Mouse (Mus musculus): Measurements from ENCODE around the gene Lats1.

The Lats1 gene

DNA sequence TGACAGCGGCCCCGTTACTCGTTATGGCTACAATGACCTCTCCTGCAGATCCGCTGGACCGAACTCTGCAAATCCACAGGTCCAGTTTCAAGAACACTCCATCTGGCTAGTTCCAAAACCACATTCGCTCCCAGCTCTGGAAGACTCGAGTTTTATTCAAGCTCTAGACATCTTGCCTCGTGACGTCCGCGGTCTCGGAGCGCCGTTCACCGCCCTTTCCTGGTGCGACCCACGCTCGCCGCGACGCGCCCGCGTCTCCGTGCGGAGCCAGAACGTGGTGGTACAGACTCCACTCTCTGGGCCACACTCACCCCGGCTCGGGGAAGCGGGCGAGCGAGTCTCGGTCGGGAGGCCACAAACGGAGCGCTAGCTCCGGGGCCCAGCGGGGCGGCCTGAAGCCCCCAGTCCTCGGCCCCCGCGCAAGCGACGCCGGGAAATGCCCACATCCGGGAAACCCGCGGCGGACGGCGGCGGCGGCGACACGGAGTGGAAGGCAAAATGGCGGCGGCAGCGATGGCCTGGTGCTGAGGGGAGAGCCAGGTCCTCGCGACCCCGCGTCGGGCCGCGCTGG lies at the start of gene Lats1, which contains the start of gene Pcmt1:
Lats1 (plus strand) TSS at position 484 of the 571 bp plus-strand sequence.
Pcmt1 (minus strand) TSS at position 406 of the 571 bp plus-strand sequence.
- DNase-seq: peak; percentile 94 to 95

- no peak for DNase-seq
Measured at GRCm38 (mm10) chr10:7640366-7640765, 40.6 kb upstream of the Lats1 start.

DNA sequence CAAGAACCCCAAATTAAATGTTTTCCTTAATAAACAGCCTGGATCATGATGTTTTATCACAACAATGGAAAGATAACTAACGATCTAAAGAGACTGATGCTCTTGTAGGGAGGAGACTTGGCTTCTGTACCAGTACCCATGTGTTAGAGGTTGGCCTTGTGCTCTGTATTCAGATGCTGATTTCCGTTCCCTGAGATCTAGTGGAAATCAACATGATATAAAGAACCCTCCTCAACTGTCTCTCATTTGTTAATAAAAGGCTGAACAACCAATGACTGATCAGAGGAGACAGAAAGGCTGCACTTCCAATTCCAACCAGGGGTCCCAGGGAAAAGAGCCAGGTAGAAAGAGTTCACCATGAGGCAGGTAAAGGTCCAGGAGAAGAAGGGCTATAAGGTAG lies 35.1 kb upstream of the Lats1 start:
- DNase-seq: no peak

DNA sequence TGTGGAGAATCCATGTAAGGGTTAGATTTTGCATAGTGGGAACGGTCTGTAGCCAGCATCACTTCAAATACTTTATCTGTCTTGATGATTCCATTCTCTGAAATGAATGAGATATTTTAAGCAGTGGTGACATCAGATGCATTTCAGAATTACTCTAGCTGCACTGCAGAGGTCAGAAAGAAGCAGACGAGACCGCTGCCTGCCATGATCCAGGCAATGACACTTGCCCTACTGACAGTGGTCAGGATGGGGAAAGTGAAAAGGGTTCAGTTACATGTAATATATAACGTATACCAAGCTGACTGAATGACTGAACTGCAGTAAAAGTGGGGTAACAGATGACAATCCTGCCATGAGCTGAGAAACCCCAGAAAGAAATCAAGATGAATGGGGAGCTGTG lies 32.0 kb upstream of the Lats1 start:
- no peak for DNase-seq

GRCm38 (mm10) chr10:7651057-7651456 lies 30.0 kb upstream of the Lats1 start:
- DNase-seq: no peak

DNA sequence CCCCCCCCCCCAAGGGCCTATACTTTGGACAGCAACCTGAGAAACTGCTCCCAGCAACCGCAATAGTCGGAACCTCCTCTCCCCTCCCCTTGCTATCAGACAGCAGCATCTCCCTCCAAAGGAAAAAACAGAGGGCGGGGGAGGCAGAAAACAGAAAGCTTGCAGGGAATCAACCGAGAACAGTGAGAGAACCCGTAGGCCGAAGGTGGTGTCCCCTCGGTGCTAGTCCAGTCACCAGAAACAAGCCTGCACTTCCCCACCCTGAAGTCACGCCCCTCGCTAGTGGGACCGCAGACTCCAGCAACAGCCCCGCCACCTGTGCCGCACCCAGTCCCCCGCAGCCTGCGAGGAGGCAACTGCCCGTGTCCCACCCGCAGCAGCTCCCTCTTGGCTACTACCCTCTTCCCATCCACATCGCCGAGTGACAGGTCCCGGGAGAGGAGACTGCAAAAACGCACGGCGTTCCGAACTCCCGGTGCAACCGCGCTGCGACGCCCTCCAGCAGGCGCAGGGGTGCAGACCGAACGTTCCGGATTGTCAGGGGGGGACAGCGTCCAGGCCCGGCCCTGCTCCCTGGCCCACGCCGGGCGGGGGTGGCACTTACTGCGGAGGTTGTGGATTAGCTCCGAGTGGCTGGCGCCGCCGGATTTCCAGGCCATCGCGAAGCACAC lies 18.4 kb upstream of the Lats1 start:
- no peak for DNase-seq

GRCm38 (mm10) chr10:7663159-7664026 lies 17.6 kb upstream of the Lats1 start:
- peak; percentile 97 for DNase-seq

- no peak for DNase-seq
Measured at GRCm38 (mm10) chr10:7664027-7664526, 16.9 kb upstream of the Lats1 start.

- DNase-seq: no peak
Measured at GRCm38 (mm10) chr10:7664889-7665288, 16.1 kb upstream of the Lats1 start.

DNA sequence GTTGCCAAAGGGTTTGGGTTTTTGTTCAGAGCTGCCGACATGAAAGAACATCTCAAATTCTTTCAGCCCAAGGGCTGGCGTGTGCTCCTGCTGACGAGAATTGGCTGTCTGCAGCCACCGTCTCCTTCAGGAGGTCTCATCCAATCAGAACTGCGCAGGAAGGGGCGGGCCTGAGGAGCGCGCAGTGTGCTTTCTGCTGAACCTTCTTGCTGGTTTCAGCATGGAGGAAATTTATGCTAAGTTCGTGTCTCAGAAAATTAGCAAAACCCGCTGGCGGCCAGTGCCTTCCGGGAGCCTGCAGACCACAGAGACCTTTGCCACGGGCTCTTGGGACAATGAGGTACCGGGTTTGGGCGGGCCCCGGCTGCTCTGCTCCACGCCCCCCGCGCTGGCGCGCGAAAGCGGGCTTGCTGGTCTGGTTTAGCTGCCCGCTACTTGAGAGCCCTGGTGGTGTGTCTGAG lies 13.6 kb upstream of the Lats1 start, which contains the start of gene Nup43:
Nup43 (plus strand) TSS at position 162 of the 461 bp plus-strand sequence.
- peak; percentile 94 for DNase-seq

DNA sequence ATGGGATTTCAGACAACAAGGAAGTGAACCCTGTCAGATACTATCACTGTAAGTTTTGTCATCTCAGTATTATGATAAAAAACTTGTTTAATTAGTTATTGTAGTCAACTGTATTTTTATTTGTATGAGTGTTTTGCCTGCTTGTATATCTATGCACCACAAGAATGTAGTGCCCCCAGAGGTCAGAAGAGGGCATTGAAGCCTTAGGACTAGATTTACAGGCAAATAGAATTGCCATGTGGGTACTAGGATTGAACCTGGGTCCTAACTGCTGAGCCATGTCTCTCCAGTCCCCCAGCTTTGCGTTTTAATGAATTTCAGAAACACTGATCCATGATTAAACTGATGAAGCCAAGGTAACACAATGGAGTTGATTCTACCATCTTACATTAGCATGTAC lies 7.3 kb upstream of the Lats1 start:
- peak in 1 of 2 experiments; percentile 39 for DNase-seq

GRCm38 (mm10) chr10:7681343-7682025 lies 470 bp downstream of the Lats1 start:
- peak; percentile 81 for DNase-seq

DNA sequence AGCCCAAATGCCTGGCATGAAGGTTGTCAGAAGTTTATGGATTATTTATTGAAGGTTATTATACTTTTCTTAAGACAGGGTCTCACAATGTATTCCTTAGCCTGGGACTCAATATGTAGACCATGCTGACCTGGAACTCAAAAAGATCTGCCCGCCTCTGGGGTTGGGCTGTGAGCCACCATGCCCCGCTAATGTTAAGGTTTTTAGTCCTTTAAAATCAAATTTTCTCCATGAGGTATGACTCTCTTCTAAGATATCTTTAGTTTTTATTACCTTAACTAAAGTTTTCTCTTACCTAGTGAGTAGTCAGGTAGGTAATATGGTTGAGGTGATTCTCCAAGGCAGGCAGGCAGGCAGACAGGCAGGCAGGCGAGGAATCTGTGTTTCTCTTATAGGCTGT lies 1.2 kb downstream of the Lats1 start:
- DNase-seq: no peak

- DNase-seq: no peak
Measured at GRCm38 (mm10) chr10:7686902-7687301, 5.9 kb downstream of the Lats1 start.

DNA sequence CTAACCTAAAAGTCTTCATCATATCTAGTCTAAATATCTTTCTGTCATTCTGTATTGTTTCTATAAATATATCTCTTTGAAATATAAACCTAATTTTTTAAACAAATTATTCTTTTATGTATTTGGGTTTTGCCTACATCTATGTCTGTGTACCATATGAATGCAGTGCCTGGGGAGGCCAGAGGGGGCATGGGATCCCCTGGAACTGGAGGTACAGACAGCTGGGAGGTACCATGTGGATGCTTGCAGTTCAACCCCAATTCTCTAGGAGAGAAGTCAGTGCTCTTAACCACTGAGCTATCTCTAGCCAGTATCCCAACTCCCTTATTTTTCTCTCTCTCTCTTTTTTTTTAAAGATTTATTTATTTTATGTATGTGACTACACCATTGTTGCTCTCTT lies 14.3 kb downstream of the Lats1 start:
- no peak for DNase-seq

DNA sequence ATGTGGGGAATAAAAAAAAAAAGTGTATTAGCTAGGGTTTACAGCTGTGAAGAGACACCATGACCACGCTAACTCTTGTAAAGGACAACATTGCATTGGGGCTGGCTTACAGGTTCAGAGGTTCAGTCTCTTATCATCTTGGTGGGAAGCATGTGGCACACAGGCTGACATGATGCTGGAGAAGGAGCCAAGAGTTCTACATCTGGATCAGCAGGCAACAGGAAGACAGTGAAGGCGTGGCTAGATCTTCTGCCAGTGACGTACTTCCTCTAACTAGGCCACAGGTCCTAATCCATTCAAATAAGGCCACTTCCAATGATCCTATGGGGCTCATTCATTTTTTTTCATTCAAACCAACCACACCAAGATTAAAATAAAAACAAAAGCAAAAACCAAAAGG lies 19.1 kb downstream of the Lats1 start:
- DNase-seq: no peak

DNA sequence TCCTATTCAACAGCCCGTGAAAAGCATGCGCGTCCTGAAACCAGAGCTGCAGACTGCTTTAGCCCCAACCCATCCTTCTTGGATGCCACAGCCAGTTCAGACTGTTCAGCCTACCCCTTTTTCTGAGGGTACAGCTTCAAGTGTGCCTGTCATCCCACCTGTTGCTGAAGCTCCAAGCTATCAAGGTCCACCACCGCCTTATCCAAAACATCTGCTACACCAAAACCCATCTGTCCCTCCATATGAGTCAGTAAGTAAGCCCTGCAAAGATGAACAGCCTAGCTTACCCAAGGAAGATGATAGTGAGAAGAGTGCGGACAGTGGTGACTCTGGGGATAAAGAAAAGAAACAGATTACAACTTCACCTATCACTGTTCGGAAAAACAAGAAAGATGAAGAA lies 21.6 kb downstream of the Lats1 start:
- DNase-seq: no peak

- no peak for DNase-seq
Measured at GRCm38 (mm10) chr10:7710121-7710520, 29.1 kb downstream of the Lats1 start.

GRCm38 (mm10) chr10:7712506-7712905 lies 31.5 kb downstream of the Lats1 start:
- DNase-seq: no peak

DNA sequence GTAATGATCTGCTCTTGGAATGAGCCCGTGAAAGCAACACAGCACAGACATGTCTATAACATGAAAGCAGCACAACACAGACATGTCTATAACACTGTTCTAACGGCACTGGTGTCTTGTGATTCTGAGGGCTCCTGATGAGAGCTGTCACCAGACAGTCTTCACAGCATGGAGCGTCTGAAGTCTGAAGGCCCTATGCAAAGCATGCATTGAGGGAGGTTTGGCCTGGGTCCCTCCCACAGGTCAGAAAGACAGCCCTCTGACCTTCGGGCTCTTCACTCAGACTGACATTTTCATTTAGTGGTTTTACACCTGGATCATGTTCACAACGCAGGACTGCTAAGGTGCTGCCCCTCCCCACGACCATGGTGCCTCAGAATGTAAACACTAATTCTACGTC lies 34.0 kb downstream of the Lats1 start:
- DNase-seq: no peak

GRCm38 (mm10) chr10:7725751-7726500 lies 44.9 kb downstream of the Lats1 start, which contains the start of gene Katna1:
Gene Katna1 (plus strand): TSS chr10:7726000.
- peak; percentile 87 to 95 for DNase-seq

DNA sequence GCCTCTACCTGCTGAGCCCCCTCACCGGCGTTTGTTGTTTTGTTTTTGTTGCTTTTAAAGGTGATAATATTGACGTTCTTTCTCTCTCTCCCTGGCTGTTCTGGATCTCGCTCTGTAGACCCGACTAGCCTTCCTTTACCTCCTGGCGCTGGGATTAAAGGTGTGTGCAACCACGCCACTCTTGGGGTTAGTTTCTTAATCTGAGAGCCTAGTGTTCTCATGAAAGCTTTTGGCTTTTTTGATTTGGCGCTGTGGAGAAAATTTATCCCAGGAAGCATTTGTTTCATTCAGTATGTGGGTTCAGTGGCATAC lies 45.4 kb downstream of the Lats1 start:
- no peak for DNase-seq

All from cerebellum, postnatal 25 days (tissue).